Mouse (Mus musculus): ENCODE measurements around the gene Slc5a4a. TPM values are rescaled to one million over a fixed set of nuclear protein-coding genes. Genes with fewer than 3 reads are reported as not detected.

Gene Slc5a4a
- 0.08 and 0.09 TPM in 2 replicates for polyA plus RNA-seq (2015; fragmentation: Nextera tagmentation; extraction: Ambion mirVana)

DNA sequence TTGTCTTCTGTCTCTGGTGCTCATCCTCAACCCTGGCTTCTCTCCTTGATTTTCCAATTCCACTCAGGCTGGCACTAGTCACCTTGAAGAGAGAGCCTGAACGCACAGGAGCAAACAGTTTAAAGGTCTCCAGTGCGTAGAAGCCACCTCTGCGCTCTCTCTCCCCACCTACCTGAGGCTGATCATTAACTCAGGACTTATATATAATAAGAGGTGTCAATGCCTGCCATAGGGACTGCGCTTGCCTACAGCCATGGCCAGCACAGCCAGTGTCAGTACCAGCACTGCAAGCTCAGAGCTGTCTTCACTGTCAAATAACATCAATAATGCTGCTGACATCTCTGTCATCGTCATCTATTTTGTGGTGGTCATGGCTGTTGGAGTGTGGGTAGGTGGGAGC lies at the start of gene Slc5a4a:
TSS of gene Slc5a4a (plus strand) at position 174 of the 400 bp plus-strand sequence.
- no peak for ATAC-seq (ENCODE audit: low FRiP score, low read depth)
- Histone ChIP-seq H3K27me3 (no peaks in the 10 kb centered on the region), H3K9me3 (no peaks in the 10 kb centered on the region), H3K4me3 (no peak within 1 kb of the TSS), H3K27ac (replicated peaks) (no peak within 1 kb of the TSS), H3K36me3 (no peaks in the 10 kb centered on the region), H3K4me1 (replicated peaks) (no peaks in the 10 kb centered on the region), H3K9ac (no peak within 1 kb of the TSS), H3K4me2 (no peak within 1 kb of the TSS)
- WGBS = 89% methylated on average over 5 of the region's 5 CpGs

- no peak within 1 kb of the TSS for H3K4me3 ChIP-seq
- H3K27ac ChIP-seq (replicated peaks) = no peak within 1 kb of the TSS
- WGBS = 93% methylated on average over 4 of the region's 4 CpGs
- H3K9me3 ChIP-seq = no peaks in the 10 kb centered on the region
- H3K4me1 ChIP-seq (replicated peaks) = no peaks in the 10 kb centered on the region
- ATAC-seq (ENCODE audit: low FRiP score, low read depth) = no peak
- H3K27me3 ChIP-seq = no peaks in the 10 kb centered on the region
- H3K9ac ChIP-seq = no peak within 1 kb of the TSS
- H3K4me2 ChIP-seq = no peak within 1 kb of the TSS
- H3K36me3 ChIP-seq = no peaks in the 10 kb centered on the region
Measured at GRCm38 (mm10) chr10:76110861-76111260, 36.4 kb upstream of the Slc5a4a start, which contains the start of gene Slc5a4b. Slc5a4b (minus strand) TSS chr10:76110961.

DNA sequence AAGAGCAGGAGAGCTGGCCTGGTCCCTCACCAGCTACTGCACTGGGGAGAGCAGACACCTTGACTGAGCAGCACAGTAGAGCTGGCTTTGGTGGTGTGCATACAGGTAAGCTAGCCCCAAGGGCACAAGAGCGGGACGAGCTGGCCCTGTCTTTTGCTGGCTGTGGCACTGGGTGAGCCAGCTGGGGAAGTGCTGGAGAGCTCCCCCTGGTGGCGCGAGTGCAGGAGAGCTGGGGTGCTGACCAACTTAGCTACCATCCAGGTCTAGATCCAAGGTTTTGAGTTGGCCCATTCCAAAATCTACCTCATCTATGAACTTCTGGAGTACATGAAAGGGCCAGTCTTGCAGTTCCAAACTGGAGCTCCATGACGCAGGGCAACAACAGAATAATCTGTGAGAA lies 29.3 kb upstream of the Slc5a4a start:
- Histone ChIP-seq H3K36me3 (no peaks in the 10 kb centered on the region), H3K9ac (no peak overlapping the region), H3K4me2 (no peak overlapping the region), H3K4me1 (replicated peaks) (no peaks in the 10 kb centered on the region), H3K4me3 (no peak overlapping the region), H3K27me3 (no peaks in the 10 kb centered on the region), H3K27ac (replicated peaks) (no peak overlapping the region), H3K9me3 (no peaks in the 10 kb centered on the region)
- 23% methylated on average over 5 of the region's 5 CpGs for WGBS
- no peak for ATAC-seq (ENCODE audit: low FRiP score, low read depth)

DNA sequence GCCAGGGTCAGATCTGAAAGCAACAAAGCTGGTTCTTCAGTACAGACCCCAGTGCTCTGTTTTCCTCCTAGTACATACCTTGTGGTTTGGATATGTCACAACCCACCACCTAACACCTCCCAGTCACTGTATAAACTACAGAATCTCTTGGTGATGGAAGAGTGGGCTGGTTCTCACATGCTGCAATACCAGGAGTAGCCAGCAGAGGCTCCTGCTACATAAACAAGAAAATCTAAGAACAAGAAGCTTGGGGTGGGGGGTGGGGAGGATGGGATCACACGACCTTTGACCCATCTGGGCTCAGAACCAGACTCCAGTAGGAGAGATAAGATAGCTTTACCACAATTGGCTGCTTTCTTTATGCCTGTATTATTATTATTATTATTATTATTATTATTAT lies 28.5 kb upstream of the Slc5a4a start:
- ATAC-seq (ENCODE audit: low FRiP score, low read depth) = no peak
- no peaks in the 10 kb centered on the region for H3K4me1 ChIP-seq (replicated peaks)
- no peak overlapping the region for H3K9ac ChIP-seq
- H3K27me3 ChIP-seq = no peaks in the 10 kb centered on the region
- 17% methylated on average over 1 of the region's 1 CpGs for WGBS
- H3K36me3 ChIP-seq = no peaks in the 10 kb centered on the region
- H3K4me3 ChIP-seq = no peak overlapping the region
- no peaks in the 10 kb centered on the region for H3K9me3 ChIP-seq
- no peak overlapping the region for H3K27ac ChIP-seq (replicated peaks)
- no peak overlapping the region for H3K4me2 ChIP-seq

- H3K4me2 ChIP-seq = no peak overlapping the region
- no peaks in the 10 kb centered on the region for H3K27me3 ChIP-seq
- H3K9me3 ChIP-seq = no peaks in the 10 kb centered on the region
- no peaks in the 10 kb centered on the region for H3K4me1 ChIP-seq (replicated peaks)
- 33% methylated on average over 4 of the region's 4 CpGs for WGBS
- no peaks in the 10 kb centered on the region for H3K36me3 ChIP-seq
- H3K4me3 ChIP-seq = no peak overlapping the region
- no peak overlapping the region for H3K27ac ChIP-seq (replicated peaks)
- ATAC-seq (ENCODE audit: low FRiP score, low read depth) = no peak
- no peak overlapping the region for H3K9ac ChIP-seq
Measured at GRCm38 (mm10) chr10:76120124-76120711, 27.0 kb upstream of the Slc5a4a start.

DNA sequence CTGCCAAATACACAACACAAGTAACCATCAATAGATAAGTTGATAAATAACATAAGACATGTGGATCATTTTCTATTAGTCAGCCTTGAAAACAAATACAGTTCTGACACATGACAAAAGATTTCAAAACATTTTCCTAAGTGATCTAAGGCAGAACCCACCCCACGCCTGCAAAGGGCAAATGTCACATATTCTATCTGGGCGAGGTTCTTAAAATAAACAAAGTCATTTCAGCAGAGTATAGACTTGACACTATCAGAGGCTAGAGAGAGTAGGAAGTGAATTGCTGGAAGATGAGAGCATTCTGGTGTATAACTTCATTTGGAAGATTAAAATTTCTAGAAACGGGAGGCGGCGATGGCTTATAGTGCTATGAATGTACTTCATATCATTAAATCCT lies 25.8 kb upstream of the Slc5a4a start:
- Histone ChIP-seq H3K27me3 (no peaks in the 10 kb centered on the region), H3K9me3 (no peaks in the 10 kb centered on the region), H3K27ac (replicated peaks) (no peak overlapping the region), H3K4me2 (no peak overlapping the region), H3K9ac (no peak overlapping the region), H3K4me1 (replicated peaks) (no peaks in the 10 kb centered on the region), H3K4me3 (no peak overlapping the region), H3K36me3 (no peaks in the 10 kb centered on the region)
- 89% methylated on average over 5 of the region's 5 CpGs for WGBS
- ATAC-seq (ENCODE audit: low FRiP score, low read depth) = no peak

DNA sequence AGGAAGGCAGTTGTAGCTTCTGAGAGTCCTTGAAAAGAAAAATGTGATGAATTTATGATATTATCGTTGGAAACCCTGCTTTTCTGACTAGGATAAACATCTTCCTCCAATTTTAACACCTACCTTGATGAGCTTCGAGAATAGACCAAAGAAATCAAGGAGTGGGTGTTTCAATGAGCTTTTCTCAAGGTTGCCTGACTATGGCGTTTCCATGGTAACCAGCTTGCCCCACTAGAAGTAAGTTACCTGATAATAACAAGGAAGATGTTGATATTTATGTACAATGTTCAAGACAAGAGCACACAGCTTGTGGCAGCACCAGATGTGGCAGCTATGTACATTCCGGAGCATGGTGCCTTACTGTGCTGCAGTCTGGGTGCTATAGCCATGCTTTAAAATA lies 14.7 kb upstream of the Slc5a4a start:
- no peak overlapping the region for H3K4me2 ChIP-seq
- H3K9me3 ChIP-seq = no peaks in the 10 kb centered on the region
- H3K36me3 ChIP-seq = no peaks in the 10 kb centered on the region
- WGBS = 71% methylated on average over 4 of the region's 4 CpGs
- no peak overlapping the region for H3K4me3 ChIP-seq
- ATAC-seq (ENCODE audit: low FRiP score, low read depth) = no peak
- H3K27me3 ChIP-seq = no peaks in the 10 kb centered on the region
- no peaks in the 10 kb centered on the region for H3K4me1 ChIP-seq (replicated peaks)
- no peak overlapping the region for H3K9ac ChIP-seq
- no peak overlapping the region for H3K27ac ChIP-seq (replicated peaks)

DNA sequence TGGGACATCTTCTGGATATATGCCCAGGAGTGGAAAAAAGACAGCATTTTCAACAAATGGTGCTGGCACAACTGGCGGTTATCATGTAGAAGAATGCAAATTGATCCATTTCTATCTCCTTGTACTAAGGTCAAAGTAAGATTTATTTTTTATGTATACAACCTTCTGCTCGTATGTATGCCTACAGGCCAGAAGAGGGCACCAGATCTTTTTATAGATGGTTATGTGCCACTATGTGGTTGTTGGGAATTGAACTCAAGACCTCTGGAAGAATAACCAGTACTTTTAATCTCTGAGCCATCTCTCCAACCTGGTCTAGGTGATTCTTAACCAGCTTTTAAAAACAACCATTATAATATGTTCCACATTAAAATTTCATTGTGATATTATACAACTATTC lies 10.9 kb upstream of the Slc5a4a start:
- H3K27me3 ChIP-seq = no peaks in the 10 kb centered on the region
- ATAC-seq (ENCODE audit: low FRiP score, low read depth) = no peak
- 81% methylated on average over 2 of the region's 2 CpGs for WGBS

DNA sequence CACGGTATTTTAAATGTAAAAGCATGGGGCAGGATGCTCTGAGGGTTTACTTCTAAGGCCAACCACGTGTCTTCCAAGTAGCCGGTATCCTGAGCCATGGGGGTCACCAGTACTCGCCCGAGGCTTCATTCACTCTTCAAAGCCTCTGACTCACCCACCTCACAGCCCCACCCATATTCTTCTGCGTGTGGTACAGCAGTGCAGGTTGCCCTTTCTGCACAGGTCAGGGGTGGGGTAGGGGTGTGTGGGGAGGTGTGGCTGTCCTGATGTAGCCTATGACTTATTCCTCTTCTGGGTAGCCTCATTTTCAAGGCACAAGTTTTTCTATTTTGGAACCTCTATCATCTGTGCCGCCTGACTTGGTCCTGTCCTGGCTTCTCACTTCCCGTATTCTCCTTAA lies 405 bp upstream of the Slc5a4a start:
- H3K36me3 ChIP-seq = no peaks in the 10 kb centered on the region
- no peak overlapping the region for H3K4me3 ChIP-seq
- H3K4me1 ChIP-seq (replicated peaks) = no peaks in the 10 kb centered on the region
- no peaks in the 10 kb centered on the region for H3K9me3 ChIP-seq
- WGBS = 74% methylated on average over 8 of the region's 8 CpGs
- no peak for ATAC-seq (ENCODE audit: low FRiP score, low read depth)
- H3K4me2 ChIP-seq = no peak overlapping the region
- H3K27me3 ChIP-seq = no peaks in the 10 kb centered on the region
- no peak overlapping the region for H3K9ac ChIP-seq
- no peak overlapping the region for H3K27ac ChIP-seq (replicated peaks)

More for the DNA sequence above, 10.9 kb upstream of the Slc5a4a start:
- Histone ChIP-seq H3K9ac (no peak overlapping the region), H3K27ac (replicated peaks) (no peak overlapping the region), H3K4me2 (no peak overlapping the region), H3K36me3 (no peaks in the 10 kb centered on the region), H3K9me3 (no peaks in the 10 kb centered on the region), H3K4me3 (no peak overlapping the region), H3K4me1 (replicated peaks) (no peaks in the 10 kb centered on the region)

DNA sequence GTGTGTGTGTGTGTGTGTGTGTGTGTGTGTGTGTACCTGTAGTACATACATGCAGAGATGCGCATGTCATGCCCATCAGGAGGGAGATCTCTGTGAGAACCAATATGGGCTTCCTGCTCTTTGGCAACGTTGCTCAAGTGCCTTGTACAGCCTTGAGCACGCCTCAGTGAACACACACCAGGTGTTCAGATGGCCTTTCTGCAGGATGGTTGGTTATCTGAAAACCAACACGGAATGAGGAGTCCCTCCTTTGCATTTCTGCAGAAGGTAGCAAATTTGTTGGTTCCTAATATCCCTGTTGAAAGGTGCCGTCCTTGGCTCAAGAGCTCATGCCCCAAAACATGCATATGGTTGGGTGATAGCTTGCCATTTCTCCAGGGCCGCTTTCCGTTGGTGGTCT lies 8.7 kb downstream of the Slc5a4a start:
- Histone ChIP-seq H3K9ac (no peak overlapping the region), H3K4me3 (no peak overlapping the region), H3K36me3 (no peaks in the 10 kb centered on the region), H3K9me3 (no peaks in the 10 kb centered on the region), H3K27me3 (no peaks in the 10 kb centered on the region), H3K4me1 (replicated peaks) (no peaks in the 10 kb centered on the region), H3K4me2 (no peak overlapping the region), H3K27ac (replicated peaks) (no peak overlapping the region)
- 83% methylated on average over 7 of the region's 7 CpGs for WGBS
- ATAC-seq (ENCODE audit: low FRiP score, low read depth) = no peak

- no peak overlapping the region for H3K27ac ChIP-seq (replicated peaks)
- 91% methylated on average over 5 of the region's 5 CpGs for WGBS
Measured at GRCm38 (mm10) chr10:76157528-76157927, 10.3 kb downstream of the Slc5a4a start.

DNA sequence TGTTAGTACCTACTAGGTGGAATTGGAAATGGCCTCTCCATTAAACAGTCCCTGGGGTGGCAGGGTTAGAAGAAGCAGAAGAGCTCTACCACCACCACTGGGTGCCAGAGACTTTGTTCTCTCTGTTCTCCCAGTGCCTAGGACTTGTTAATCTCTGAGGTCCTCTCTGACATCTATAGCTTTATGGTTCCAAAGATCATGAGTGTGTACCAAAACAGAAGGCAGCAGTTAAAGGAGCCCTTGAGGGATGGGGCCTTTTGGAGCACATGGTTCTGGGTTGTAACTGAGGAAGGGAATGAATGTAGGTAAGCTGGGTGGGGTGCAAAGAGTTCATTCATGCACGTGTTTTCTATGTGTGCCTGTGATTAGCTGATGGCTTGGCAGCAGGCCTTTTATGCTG lies 10.8 kb downstream of the Slc5a4a start:
- Histone ChIP-seq H3K4me1 (replicated peaks) (no peaks in the 10 kb centered on the region), H3K4me3 (no peak overlapping the region), H3K9me3 (no peaks in the 10 kb centered on the region), H3K27ac (replicated peaks) (no peak overlapping the region), H3K27me3 (no peaks in the 10 kb centered on the region), H3K9ac (no peak overlapping the region), H3K36me3 (no peaks in the 10 kb centered on the region), H3K4me2 (no peak overlapping the region)
- no peak for ATAC-seq (ENCODE audit: low FRiP score, low read depth)
- WGBS = 70% methylated on average over 1 of the region's 1 CpGs

More at GRCm38 (mm10) chr10:76157528-76157927, 10.3 kb downstream of the Slc5a4a start:
- no peaks in the 10 kb centered on the region for H3K36me3 ChIP-seq
- H3K27me3 ChIP-seq = no peaks in the 10 kb centered on the region
- no peak for ATAC-seq (ENCODE audit: low FRiP score, low read depth)
- H3K4me3 ChIP-seq = no peak overlapping the region
- no peak overlapping the region for H3K9ac ChIP-seq
- no peak overlapping the region for H3K4me2 ChIP-seq
- no peaks in the 10 kb centered on the region for H3K4me1 ChIP-seq (replicated peaks)
- no peaks in the 10 kb centered on the region for H3K9me3 ChIP-seq

DNA sequence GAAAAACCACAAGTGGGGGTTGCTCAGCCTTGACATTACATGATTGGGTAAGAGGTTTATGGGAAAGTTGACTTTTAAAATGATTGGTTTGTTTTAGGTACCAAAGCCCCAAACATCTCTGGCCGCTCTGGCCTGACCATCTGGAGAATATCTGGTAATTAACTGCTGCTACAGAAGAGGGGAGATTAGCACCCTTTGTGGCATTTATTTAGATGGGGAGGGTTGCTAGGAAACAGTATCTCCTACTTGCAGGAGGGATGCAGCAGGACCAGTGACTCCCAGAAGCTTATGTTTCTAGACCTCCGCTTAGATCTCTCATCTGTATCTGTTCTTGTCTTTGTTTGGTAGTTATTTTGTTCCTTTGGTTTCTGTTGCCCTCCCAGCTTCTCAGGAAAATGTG lies 27.6 kb downstream of the Slc5a4a start:
- Histone ChIP-seq H3K9ac (no peak overlapping the region), H3K4me3 (no peak overlapping the region), H3K27ac (replicated peaks) (no peak overlapping the region), H3K4me2 (no peak overlapping the region), H3K36me3 (no peaks in the 10 kb centered on the region), H3K4me1 (replicated peaks) (no peaks in the 10 kb centered on the region), H3K27me3 (no peaks in the 10 kb centered on the region), H3K9me3 (no peaks in the 10 kb centered on the region)
- ATAC-seq (ENCODE audit: low FRiP score, low read depth) = no peak
- WGBS = 49% methylated on average over 2 of the region's 2 CpGs

Data from hindbrain, embryonic 15.5 days (tissue).